Mouse (Mus musculus): ENCODE measurements around the gene Ankrd55. TPM values are rescaled to one million over a fixed set of nuclear protein-coding genes. Genes with fewer than 3 reads are reported as not detected.

Gene Ankrd55
- total and polyA plus RNA-seq, 2 experiments from 2014 or later: 5.7 to 15.6 TPM

DNA sequence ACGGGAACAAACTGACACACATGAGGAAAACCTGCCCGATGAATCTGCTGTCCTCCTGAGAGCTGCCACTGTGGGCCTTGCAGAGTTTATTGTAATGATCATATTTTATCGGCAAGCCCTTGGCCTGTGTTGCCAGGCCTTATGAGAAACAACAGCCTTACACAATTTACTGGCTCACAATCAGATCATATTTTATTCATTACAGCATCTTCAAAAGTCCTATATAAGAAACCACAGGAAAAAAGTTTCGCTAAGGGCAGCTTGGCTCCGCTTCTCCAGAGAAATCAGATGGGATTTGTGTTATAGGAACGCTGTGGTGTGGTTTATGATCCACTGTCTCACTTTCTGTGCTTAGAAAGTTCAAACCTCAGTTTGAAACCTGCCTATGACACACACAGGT, 42.0 kb downstream of the Ankrd55 start:
- DNase-seq (no peak), ATAC-seq (no peak)
- Histone ChIP-seq H3K4me1 (ENCODE audit: insufficient read depth) (peaks cover 12% of the 10 kb centered on the region), H3K9ac (no peak overlapping the region), H3K36me3 (ENCODE audit: insufficient read depth) (no peaks in the 10 kb centered on the region), H3K4me2 (ENCODE audit: low read depth) (no peak overlapping the region), H3K27me3 (ENCODE audit: insufficient read depth, low read length) (no peaks in the 10 kb centered on the region), H3K4me3 (ENCODE audit: low read depth, low read length) (no peak overlapping the region), H3K27ac (ENCODE audit: low read depth, low read length) (no peak overlapping the region), H3K9me3 (ENCODE audit: low read length) (no peaks in the 10 kb centered on the region)
- no peak for TF ChIP-seq CTCF (IDR thresholded peaks at IDR 0.05; ENCODE audit: low read depth)
- WGBS: 93% methylated on average over 6 of the region's 6 CpGs

DNA sequence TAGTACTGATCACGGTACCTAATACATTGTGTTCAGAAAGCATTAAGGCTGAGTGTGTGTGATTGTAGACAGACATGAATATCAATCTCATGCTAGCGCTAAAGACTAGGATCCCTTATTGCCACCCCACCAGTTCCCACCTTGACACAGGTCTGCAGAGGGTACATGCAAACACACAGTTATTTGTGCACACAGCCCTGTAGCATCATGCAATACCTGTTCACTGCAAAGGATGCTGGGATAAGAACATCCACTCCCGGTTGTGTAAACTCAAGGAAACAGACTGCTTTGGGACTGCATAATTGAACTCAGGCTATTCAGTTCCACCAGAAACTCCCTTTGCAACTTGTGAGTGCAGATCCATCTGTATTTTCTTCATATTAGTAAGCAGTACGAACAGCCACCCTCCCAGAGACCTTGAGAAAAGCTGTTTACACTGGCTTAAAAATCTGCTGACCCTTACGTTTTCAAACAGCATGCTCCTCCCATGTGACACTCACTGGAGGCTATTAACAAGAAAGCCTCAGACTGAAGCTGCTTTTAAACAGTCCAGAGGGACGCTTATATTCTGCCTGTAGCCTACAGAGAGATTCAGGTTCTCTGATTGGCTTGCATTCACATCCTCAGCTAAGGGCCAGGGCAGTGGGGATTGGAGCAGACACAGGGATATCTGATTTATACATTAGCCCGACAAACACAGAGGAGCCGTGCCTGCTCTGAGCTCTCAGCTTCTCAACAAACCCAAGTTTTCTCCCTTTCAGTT, 42.8 kb downstream of the Ankrd55 start:
- WGBS: 27% methylated on average over 8 of the region's 8 CpGs
- peak; percentile 69 for DNase-seq

DNA sequence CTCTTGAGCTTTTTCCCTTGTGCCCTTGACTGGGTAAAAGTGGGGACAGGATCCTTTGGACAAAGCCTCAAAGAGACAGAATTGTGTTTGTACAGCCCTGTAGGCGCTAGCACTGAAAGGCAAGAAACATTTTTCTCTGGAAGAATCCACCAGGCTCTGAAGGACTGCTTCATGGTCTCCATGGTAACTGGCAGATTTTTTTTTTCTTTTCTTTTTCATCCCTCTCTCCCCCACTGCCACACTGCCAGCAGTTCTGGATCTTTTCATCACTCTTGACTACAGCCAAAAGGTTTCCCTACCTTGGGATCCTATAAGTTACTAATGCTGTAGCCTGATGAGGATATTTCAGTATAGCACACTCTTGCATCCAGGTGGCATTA, 43.4 kb downstream of the Ankrd55 start:
- Histone ChIP-seq H3K27me3 (ENCODE audit: insufficient read depth, low read length) (no peaks in the 10 kb centered on the region), H3K4me3 (ENCODE audit: low read depth, low read length) (no peak overlapping the region), H3K36me3 (ENCODE audit: insufficient read depth) (no peaks in the 10 kb centered on the region), H3K9ac (peak overlapping the region; percentile 25), H3K4me1 (ENCODE audit: insufficient read depth) (peaks cover 12% of the 10 kb centered on the region), H3K9me3 (ENCODE audit: low read length) (no peaks in the 10 kb centered on the region), H3K27ac (ENCODE audit: low read depth, low read length) (peak overlapping the region; percentile 73), H3K4me2 (ENCODE audit: low read depth) (peak overlapping the region; percentile 31)
- DNase-seq (no peak), ATAC-seq (peak; percentile 91)
- TF ChIP-seq CTCF (IDR thresholded peaks at IDR 0.05; ENCODE audit: low read depth): no peak
- 8% methylated on average over 1 of the region's 1 CpGs for WGBS

More for the DNA sequence above, 42.8 kb downstream of the Ankrd55 start:
- peak overlapping the region; percentile 73 for H3K27ac ChIP-seq (ENCODE audit: low read depth, low read length)
- no peaks in the 10 kb centered on the region for H3K9me3 ChIP-seq (ENCODE audit: low read length)
- H3K9ac ChIP-seq: peak overlapping the region; percentile 25
- H3K4me3 ChIP-seq (ENCODE audit: low read depth, low read length): no peak overlapping the region
- TF ChIP-seq CTCF (IDR thresholded peaks at IDR 0.05; ENCODE audit: low read depth): no peak
- ATAC-seq: peak; percentile 90
- H3K4me1 ChIP-seq (ENCODE audit: insufficient read depth): peaks cover 12% of the 10 kb centered on the region
- H3K36me3 ChIP-seq (ENCODE audit: insufficient read depth): no peaks in the 10 kb centered on the region
- no peaks in the 10 kb centered on the region for H3K27me3 ChIP-seq (ENCODE audit: insufficient read depth, low read length)
- H3K4me2 ChIP-seq (ENCODE audit: low read depth): peak overlapping the region; percentile 31

DNA sequence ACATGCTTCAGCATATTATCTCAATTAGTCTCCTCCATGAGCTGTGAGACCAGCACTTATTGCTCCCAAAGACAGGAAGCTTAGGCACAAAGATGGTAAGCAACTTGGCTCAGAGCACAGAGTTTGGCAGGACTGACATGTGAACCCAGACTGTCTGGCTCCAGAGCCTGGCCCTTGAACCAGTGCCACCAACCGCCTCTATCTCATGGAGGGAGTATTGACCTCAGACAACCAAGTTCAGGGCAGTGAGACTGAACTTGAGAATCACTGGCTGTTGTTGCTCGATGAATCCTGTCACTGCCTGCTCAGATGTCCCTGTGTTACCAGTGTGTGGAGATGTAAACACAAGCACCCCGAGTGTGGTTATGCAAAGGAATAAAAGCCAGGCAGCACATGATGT, 47.3 kb downstream of the Ankrd55 start:
- WGBS: 76% methylated on average over 3 of the region's 3 CpGs
- no peak for DNase-seq
- Histone ChIP-seq H3K27me3 (ENCODE audit: insufficient read depth, low read length) (no peaks in the 10 kb centered on the region), H3K9ac (no peak overlapping the region), H3K4me2 (ENCODE audit: low read depth) (no peak overlapping the region), H3K4me3 (ENCODE audit: low read depth, low read length) (no peak overlapping the region), H3K9me3 (ENCODE audit: low read length) (no peaks in the 10 kb centered on the region), H3K4me1 (ENCODE audit: insufficient read depth) (peaks cover 12% of the 10 kb centered on the region), H3K27ac (ENCODE audit: low read depth, low read length) (no peak overlapping the region), H3K36me3 (ENCODE audit: insufficient read depth) (no peaks in the 10 kb centered on the region)
- ATAC-seq: no peak
- TF ChIP-seq CTCF (IDR thresholded peaks at IDR 0.05; ENCODE audit: low read depth): no peak

DNA sequence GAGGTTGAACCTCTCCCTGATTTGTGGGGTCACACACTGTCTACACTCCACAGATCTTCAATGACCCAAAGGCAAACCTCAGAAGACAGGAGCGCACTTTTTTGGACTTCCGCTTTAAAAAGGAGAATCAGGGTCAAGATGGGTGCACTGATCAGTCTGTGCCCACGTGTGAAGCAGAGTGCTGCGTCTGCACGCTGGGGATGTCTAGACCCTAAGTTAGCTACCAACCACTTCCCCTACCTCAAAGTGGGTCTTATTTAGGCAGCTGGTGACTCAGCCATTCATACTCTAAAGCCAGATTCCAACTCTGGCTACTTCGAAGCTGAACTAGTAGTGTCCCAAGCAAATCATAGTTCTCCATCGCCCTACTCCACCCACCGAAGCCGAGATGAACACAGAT, 48.9 kb downstream of the Ankrd55 start:
- H3K27me3 ChIP-seq (ENCODE audit: insufficient read depth, low read length): no peaks in the 10 kb centered on the region
- H3K4me2 ChIP-seq (ENCODE audit: low read depth): no peak overlapping the region
- H3K9me3 ChIP-seq (ENCODE audit: low read length): no peaks in the 10 kb centered on the region
- TF ChIP-seq CTCF (IDR thresholded peaks at IDR 0.05; ENCODE audit: low read depth): no peak
- peaks cover 1% of the 10 kb centered on the region; the same call in 1 of the 2 replicates for H3K4me1 ChIP-seq (ENCODE audit: insufficient read depth)
- no peak overlapping the region for H3K4me3 ChIP-seq (ENCODE audit: low read depth, low read length)
- DNase-seq: no peak
- 94% methylated on average over 9 of the region's 9 CpGs for WGBS
- no peaks in the 10 kb centered on the region for H3K36me3 ChIP-seq (ENCODE audit: insufficient read depth)
- no peak overlapping the region for H3K9ac ChIP-seq
- H3K27ac ChIP-seq (ENCODE audit: low read depth, low read length): no peak overlapping the region
- ATAC-seq: no peak

DNA sequence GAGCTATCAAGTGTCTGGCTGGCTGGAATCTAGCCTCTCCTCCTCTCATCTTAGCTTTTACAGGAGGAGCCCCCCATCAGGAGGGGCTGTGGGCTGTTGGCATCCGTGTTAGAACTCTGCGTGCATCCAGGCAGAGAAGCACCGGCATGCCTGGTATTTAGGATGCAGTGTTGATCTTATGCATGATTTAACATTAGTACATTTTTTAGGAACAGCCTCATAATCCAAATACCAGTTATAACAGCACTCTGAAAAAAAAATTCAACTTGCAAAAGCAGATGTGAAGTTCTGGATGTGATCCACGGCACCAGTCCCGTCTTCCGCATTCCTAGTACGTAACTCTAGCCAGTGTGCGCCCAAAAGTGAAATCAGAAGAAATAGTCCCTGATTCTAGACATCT, 52.0 kb downstream of the Ankrd55 start:
- no peak overlapping the region for H3K4me3 ChIP-seq (ENCODE audit: low read depth, low read length)
- no peak overlapping the region for H3K27ac ChIP-seq (ENCODE audit: low read depth, low read length)
- DNase-seq (no peak), ATAC-seq (no peak)
- TF ChIP-seq CTCF (IDR thresholded peaks at IDR 0.05; ENCODE audit: low read depth): no peak
- no peaks in the 10 kb centered on the region for H3K9me3 ChIP-seq (ENCODE audit: low read length)
- no peaks in the 10 kb centered on the region for H3K36me3 ChIP-seq (ENCODE audit: insufficient read depth)
- no peak overlapping the region for H3K4me2 ChIP-seq (ENCODE audit: low read depth)
- WGBS: 65% methylated on average over 8 of the region's 8 CpGs
- no peaks in the 10 kb centered on the region for H3K27me3 ChIP-seq (ENCODE audit: insufficient read depth, low read length)
- H3K9ac ChIP-seq: no peak overlapping the region
- no peaks in the 10 kb centered on the region for H3K4me1 ChIP-seq (ENCODE audit: insufficient read depth)

DNA sequence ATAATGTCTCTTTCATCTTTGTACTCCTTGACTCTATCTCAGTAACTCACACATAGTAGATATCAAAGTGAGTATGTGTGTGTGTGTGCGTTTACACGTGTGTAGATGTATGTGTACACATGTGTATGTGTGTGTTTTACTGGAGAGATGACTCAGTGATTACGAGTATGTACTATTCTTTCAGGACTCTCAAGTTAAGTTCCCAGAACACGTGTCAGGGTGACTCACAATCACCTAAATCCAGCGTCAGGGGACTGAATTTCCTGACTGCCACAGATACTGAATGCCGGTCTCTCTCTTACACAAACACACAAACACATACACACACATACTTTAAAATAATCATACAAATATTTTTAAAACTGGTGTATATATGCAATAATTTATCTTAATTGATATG, 52.5 kb downstream of the Ankrd55 start:
- Histone ChIP-seq H3K4me1 (ENCODE audit: insufficient read depth) (no peaks in the 10 kb centered on the region), H3K9ac (no peak overlapping the region), H3K4me3 (ENCODE audit: low read depth, low read length) (no peak overlapping the region), H3K27me3 (ENCODE audit: insufficient read depth, low read length) (no peaks in the 10 kb centered on the region), H3K4me2 (ENCODE audit: low read depth) (no peak overlapping the region), H3K27ac (ENCODE audit: low read depth, low read length) (no peak overlapping the region), H3K36me3 (ENCODE audit: insufficient read depth) (no peaks in the 10 kb centered on the region), H3K9me3 (ENCODE audit: low read length) (no peaks in the 10 kb centered on the region)
- ATAC-seq: no peak
- TF ChIP-seq CTCF (IDR thresholded peaks at IDR 0.05; ENCODE audit: low read depth): no peak
- 85% methylated on average over 6 of the region's 6 CpGs for WGBS
- no peak for DNase-seq
